Mouse (Mus musculus) bone marrow, adult 2 months (tissue): ENCODE measurements around the gene Jup. TPM values are rescaled to one million over a fixed set of nuclear protein-coding genes. Genes with fewer than 3 reads are reported as not detected.
A peak's percentile ranks its signal among the peaks of the same experiment; 100 is the strongest.

Source experiments
- H3K27ac ChIP-seq: fragments of 200-500 bp; 2 replicates; pipeline ENCODE4 v1.5.1; 2012; ENCODE audit warnings: low read depth, mild to moderate bottlenecking, control low read depth, inconsistent platforms, low read length; ENCODE audit not compliant: control insufficient read depth, poor library complexity, insufficient read depth
- H3K4me1 ChIP-seq: fragments of 200-500 bp; 2 replicates; pipeline ENCODE4 v1.6.1; 2011; ENCODE audit warnings: low read length; ENCODE audit not compliant: control insufficient read depth, insufficient read depth
- H3K4me3 ChIP-seq: fragments of 200-500 bp; replicated peaks from 2 replicates; pipeline ENCODE3; 2011; ENCODE audit warnings: mild to moderate bottlenecking, low read depth, low read length, control low read depth; ENCODE audit not compliant: control insufficient read depth
- CTCF ChIP-seq: fragments of 200-500 bp; IDR thresholded peaks from 2 replicates; pipeline ENCODE4 v1.5.1; 2011; ENCODE audit warnings: low read length, control low read depth; ENCODE audit not compliant: control insufficient read depth, insufficient read depth
- POLR2A ChIP-seq: fragments of 200-500 bp; IDR thresholded peaks from 2 replicates; pipeline ENCODE4 v1.6.1; 2011; ENCODE audit warnings: low read depth, mild to moderate bottlenecking, control low read depth, low read length, borderline replicate concordance; ENCODE audit not compliant: control insufficient read depth
- WGBS: fragments of 180-500 bp; shearing (Covaris S2); methylation state at CpG from one replicate; pipeline ENCODE4 v1.1.7; 2018; 5-methylcytosine and 5-hydroxymethylcytosine counted together
- polyA plus RNA-seq: library from polyadenylated mRNA; stranded (reverse); fragments of >200 nt; gene quantifications from 2 replicates; pipeline ENCODE4 v1.2.4, GENCODE M21; 2011; ENCODE audit warnings: low replicate concordance; ENCODE audit not compliant: missing spikeins, insufficient read depth, insufficient read length

Jup gene
- polyA plus RNA-seq, 1 experiment = 11.1 TPM

GRCm38 (mm10) chr11:100398517-100398916, 954 bp upstream of the Jup start:
- TF ChIP-seq POLR2A = no peak
- TF ChIP-seq CTCF = no peak
- WGBS = 80% methylated on average over 7 of the region's 7 CpGs
- H3K4me1 ChIP-seq = peaks cover 2% of the 10 kb centered on the region; the same call in 1 of the 2 replicates
- no peak overlapping the region for H3K4me3 ChIP-seq
- no peak overlapping the region for H3K27ac ChIP-seq

DNA sequence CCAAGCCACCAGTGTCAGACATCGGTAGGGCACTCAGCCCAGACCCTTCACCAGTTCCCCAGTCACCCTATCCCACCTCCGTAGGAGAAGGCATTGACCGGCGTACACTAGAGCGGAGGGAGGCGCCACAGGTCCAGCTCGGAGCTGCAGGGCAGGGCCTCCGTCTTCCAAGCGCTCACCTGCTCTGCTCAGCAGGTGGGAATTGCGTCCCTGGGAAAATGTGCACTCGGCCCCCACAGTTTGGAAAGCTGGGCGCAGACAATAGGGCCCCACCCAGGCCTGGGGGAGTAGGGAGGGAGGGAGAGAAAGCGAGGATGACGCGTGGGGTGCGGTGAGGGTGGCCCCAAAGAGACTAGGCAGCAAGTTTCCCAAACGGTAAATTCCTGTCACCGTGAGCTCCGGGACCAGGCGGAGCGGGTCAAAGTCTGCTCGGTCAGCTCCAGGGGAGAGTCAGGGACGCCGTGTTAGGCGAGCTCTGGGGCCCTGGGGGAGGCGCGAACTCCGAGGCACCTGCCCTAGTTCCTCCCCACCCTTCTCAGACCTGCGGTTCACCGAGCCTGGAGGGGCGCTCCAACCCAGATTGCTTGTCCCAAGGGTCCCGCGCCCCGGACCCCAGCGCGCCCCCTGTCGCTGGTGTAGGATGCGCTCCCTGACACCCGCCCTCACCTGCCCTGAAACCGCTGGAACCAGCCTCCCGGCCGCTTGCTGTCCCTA, 520 bp downstream of the Jup start:
- no peak for TF ChIP-seq POLR2A
- TF ChIP-seq CTCF = no peak
- Histone ChIP-seq H3K27ac (peak overlapping the region; percentile 54), H3K4me1 (peaks cover 2% of the 10 kb centered on the region; the same call in 1 of the 2 replicates), H3K4me3 (peak overlapping the region; percentile 64)
- WGBS = under 1% methylated on average over 42 of the region's 42 CpGs

GRCm38 (mm10) chr11:100395861-100396631, 1.5 kb downstream of the Jup start:
- no peak overlapping the region for H3K27ac ChIP-seq
- TF ChIP-seq CTCF (no peak), POLR2A (no peak)
- 54% methylated on average over 17 of the region's 17 CpGs for WGBS
- H3K4me3 ChIP-seq = no peak overlapping the region
- H3K4me1 ChIP-seq = peaks cover 2% of the 10 kb centered on the region; the same call in 1 of the 2 replicates

- Histone ChIP-seq H3K4me1 (peaks cover 2% of the 10 kb centered on the region; the same call in 1 of the 2 replicates), H3K27ac (peak overlapping the region; percentile 64; the same call in 1 of the 2 replicates), H3K4me3 (peak overlapping the region; percentile 36)
- WGBS = 14% methylated on average over 11 of the region's 11 CpGs
- 0 out of 2 replicates have a peak, but pooled peaks have one; percentile 8 for TF ChIP-seq POLR2A
- no peak for TF ChIP-seq CTCF
Observed at GRCm38 (mm10) chr11:100395200-100395599, 2.4 kb downstream of the Jup start.

DNA sequence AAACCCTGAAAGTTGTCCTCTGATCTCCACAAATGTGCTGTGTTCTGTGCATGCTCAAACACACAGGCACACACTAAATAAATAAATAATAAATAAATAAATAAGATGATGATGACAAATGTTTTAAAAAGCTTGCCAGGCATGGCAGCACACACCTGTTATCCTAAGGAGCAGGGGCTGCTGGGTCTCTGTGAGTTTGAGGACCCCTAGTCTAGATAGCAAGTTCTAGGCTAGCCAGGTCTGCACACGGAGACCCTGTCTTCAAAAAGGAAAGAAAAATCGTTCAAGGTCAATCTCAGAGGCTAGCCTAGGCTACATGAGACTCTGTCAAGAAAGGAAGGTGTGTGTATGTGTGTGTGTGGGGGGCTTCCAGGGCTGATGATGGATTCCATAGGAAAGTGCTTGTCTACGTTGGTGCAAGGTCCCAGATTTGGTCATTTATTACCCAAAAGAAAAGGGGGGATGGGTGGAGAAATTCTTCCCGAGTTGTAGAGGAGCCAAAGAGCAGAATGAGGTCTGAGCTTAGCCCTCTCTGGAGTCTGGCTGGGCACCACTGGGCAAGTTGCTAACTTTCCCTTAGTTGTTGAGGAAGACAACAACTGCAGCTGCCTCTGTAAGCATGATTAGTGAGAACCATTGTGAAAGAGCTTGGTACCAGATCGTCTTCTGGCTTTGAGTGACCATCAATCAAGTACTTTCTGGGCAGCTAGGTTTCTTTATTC, 3.0 kb downstream of the Jup start:
- WGBS = 53% methylated on average over 5 of the region's 5 CpGs

GRCm38 (mm10) chr11:100393733-100394132, 3.8 kb downstream of the Jup start:
- no peak overlapping the region for H3K27ac ChIP-seq
- H3K4me1 ChIP-seq = peaks cover 2% of the 10 kb centered on the region; the same call in 1 of the 2 replicates
- WGBS = 34% methylated on average over 7 of the region's 7 CpGs
- TF ChIP-seq POLR2A = no peak
- no peak for TF ChIP-seq CTCF
- no peak overlapping the region for H3K4me3 ChIP-seq

More for the DNA sequence above, 3.0 kb downstream of the Jup start:
- H3K4me1 ChIP-seq = peaks cover 2% of the 10 kb centered on the region; the same call in 1 of the 2 replicates
- no peak overlapping the region for H3K4me3 ChIP-seq
- H3K27ac ChIP-seq = peak overlapping the region; percentile 64; the same call in 1 of the 2 replicates
- TF ChIP-seq CTCF (no peak), POLR2A (no peak)

- Histone ChIP-seq H3K4me1 (peaks cover 2% of the 10 kb centered on the region; the same call in 1 of the 2 replicates), H3K4me3 (no peak overlapping the region), H3K27ac (no peak overlapping the region)
- TF ChIP-seq CTCF (no peak), POLR2A (no peak)
- WGBS = 71% methylated on average over 5 of the region's 5 CpGs
Observed at GRCm38 (mm10) chr11:100392958-100393357, 4.6 kb downstream of the Jup start.
